Mouse (Mus musculus): ENCODE data around the gene Lypd4.

DNA sequence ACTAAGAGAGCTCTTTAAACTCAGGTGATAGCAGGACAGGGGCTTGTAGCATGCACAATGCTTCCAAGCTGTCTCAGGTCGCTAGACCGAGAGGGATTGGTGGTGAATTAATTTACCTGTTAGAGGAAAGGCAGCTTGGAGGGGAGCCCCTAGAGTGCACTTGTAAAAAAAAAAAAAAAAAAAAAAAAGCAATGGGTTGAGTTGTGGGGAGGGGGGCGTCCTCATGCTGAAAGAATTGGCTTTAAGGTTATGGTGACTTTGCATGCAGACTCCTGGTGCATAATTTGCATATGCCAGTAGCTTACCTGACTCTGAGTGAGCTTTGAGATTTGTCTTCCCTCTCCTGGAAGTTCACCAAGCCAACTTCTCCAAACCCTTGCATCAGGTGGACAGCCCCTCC, 29.4 kb downstream of the Lypd4 start:
- no peak for TF ChIP-seq POLR2A (IDR thresholded peaks at IDR 0.05; ENCODE audit: control insufficient read depth, low read depth, low read length)
- no peak for TF ChIP-seq CTCF (IDR thresholded peaks at IDR 0.05; ENCODE audit: control insufficient read depth, insufficient read depth, insufficient replicate concordance, low read depth, low read length)
